Mouse (Mus musculus) thymus, adult 18-20 months (tissue): ENCODE data around the gene Ntrk1.
"Not testable (repeated sequence)": the region's sequence is repeated elsewhere in the genome, so short reads cannot be mapped to it uniquely, and the experiment has no call there.

Source experiments
- DNase-seq, 2 experiments: peaks; one replicate each; pipeline ENCODE4 v3.0.0; 2022; ENCODE audit warnings: mixed read lengths in 2 of 2

The Ntrk1 gene

DNA sequence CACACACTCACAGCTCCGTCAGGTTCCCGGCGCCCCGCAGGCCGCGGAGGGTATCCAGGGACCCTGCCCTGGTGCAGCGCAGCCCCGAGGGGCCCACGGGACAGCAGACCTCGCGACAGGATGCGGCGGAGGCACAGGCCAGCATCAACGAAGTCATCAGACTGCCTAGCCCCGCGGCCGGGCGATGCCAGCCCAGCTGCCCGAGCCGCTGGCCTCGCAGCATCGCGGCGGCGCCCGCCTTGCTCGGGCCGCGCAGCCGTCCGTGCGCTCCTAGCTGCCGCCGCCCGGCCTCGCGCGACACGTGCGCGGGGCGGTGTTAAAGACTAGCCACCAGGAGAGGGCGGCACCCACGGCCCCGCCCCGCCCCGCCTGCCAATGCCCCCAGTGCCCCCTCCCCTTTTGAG lies at the start of gene Ntrk1:
Gene Ntrk1, minus strand, starts transcription at position 241 of the 404 bp plus-strand sequence.
- DNase-seq, result no peak

DNA sequence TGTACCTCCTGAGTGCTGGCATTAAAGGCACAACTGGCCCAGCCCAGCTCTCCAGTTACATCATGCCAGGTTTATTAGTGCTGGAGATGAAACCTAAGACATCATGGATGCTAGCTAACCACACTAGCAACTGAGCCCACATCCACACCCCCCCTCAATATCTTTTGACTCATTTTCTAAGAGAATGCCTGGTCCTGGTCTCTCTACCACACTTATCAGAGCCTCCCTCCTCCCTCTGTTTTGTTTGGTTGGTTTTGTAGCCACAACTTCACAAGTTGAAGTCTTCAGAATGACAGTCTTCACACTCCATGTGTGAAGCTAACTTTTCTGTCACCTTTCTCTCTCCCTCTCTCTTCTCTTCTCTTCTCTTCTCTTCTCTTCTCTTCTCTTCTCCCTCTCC lies 45.9 kb upstream of the Ntrk1 start:
- DNase-seq, result no peak

DNA sequence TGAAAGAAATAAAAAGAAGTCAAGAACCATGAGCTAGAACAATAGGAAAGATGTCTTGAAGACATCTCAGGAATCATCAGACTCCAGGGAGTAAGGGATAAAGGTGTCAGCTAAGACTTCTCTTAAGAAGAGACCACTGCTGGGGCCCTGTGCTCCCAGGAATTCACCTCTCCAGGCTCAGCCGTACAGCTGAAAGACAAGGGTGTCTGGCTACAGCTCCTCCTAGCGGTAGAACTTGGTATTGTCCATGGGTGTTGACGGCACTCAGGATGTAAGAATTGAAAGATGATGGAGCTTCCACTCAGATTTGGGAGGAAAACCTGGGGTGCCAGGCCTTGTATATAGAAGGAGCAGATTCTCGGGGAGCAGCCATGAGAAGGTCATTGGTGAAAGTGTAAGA lies 43.7 kb upstream of the Ntrk1 start:
- peak; percentile 26 to 58 for DNase-seq

DNA sequence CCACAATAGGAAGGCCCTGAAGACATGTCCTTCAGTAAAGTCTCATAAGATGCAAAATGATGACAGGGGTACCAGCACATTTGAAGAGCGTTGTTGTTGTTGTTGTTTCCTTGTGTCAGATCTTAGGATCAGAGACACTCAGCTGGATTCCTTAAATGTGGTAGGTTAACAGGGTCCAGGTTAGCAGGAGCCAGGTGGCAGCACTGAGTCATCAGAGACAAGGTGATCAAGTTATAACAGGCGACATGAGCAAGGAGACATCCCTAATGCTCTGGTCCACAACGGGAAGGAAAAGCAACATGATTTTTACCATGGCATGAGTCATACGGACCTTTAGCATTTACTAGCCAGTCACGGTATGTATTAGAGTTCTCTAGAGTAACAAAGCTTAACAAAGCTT lies 38.5 kb upstream of the Ntrk1 start:
- no peak for DNase-seq

DNA sequence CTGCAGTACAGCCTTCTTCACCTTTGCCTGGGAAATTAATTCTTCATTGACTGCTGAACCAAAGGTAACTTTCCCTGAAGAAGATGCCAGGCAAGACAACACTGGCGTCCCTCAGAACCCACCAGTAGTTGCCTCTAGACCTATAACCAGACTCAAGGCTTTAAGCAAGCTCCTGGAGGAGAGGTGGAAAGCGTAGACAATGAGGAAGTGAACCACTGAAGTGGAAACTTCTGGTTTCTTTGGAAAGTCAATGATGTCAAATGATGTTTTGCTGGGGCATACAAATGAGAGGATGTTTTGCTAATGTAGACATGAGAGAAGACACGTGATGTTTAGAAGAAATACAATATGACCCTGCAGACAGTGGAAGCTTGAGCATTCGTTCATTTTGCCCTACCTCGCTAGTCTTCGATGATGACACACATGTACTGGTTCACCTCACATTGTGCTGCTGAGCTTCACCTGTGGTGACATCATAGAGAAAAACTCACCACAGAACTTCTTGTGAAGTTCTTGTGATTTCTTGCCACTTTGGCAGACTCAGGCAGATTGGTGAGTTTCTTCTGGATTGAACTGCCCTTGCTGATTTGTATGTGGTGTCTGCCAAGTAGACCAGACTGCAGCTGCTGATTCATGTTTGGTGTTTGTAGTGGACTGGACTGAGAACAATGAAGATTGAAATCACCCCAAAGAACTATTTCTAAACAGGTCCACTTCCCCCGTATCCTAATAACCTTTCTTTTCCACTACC lies 37.3 kb upstream of the Ntrk1 start:
- no peak for DNase-seq

DNA sequence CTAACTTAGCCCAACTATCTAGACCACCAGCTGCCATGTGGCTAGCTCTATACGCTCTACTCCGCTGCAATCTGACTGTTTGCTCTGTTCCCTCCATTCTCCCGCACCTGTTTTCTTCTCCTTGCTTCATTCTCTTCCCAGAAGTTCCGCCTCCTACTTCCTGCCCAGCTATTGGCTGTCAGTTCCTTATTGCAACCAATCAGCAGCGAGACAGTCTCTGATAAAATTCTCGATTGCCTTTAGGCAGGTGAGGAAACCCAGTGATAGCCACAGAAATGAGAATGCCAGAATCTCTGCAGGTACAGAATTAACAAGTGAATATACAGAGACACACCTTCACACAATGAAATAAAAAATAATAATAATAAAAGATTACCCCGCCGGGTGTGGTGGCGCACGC lies 34.1 kb upstream of the Ntrk1 start:
- no peak for DNase-seq

DNA sequence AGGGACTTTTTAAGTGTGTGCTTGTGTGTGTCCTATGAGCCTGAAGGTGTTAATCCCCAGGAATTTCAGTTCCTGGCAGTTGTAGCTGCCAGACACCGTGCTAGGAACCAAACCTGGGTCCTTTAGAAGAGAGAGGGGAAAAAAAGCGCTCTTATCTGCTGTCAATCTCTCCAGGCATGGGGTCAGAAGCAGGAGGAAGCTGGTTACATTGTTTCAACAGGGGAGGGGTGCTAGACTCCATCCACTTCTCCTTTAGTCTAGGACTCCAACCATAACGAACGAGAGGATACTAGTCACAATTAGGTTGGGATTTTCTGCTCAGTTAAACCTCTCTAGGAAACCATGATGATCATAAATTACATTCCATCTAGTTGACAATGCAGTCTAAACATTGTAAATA lies 33.5 kb upstream of the Ntrk1 start:
- no peak for DNase-seq

DNA sequence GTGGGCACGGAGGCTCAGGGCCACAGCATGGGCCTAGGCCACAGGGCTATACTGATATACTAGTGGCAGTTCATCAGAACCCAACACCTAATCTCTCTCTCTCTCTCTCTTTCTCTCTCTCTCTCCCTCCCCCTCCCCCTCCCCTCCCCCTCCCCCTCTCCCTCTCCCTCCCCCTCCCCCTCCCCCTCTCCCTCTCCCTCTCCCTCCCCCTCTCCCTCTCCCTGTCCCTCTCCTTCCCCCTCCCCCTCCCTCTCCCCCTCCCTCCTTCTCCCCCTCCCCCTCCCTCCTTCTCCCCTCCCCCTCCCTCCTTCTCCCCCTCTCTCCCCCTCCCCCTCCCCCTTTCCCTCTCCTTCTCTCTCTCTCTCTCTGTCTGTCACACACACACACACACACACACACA lies 29.2 kb upstream of the Ntrk1 start, which contains the start of gene Pear1:
Gene Pear1, minus strand, starts transcription at position 101 of the 400 bp plus-strand sequence.
- DNase-seq, result not testable (repeated sequence)

DNA sequence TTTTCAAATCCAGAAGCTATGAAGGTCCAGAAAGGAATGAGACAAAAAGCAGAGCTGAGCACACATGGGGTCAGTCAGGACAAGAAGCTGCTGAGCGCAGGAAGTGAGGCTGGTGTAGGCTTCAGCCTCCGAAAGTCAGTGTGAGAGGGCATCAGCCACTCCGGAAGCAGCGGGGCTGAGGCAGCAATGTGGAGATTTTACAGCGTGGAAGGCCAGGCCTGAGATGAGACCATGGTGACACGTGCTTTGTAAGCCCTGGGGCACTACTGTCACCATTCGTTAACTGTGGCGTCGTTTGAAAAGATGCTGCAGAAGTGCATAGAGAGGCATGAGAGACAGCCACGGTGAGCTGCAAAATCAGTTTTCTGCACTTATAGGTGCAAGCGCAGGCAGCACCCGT lies 23.3 kb upstream of the Ntrk1 start:
- no peak for DNase-seq

DNA sequence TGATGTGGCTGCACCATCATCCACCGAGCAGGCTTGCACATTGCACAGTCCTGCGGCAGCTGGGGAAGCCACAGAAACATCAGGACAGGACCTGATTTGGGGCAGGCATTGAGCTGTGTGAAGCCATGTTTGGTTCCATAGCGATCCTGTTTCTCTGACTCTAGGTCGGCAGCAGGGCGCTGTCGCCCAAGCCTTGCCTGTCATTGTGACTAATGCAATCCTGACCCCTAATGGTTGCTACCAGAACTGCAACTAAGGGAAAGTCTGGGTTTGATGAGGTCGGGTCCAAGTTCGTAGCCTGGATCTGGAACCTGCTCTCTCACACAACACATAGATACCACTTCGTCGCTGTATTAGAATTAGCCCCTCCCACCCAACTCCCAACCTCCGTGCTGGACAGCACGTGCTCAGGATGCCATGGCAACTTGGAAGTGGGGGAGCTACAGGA lies 21.7 kb upstream of the Ntrk1 start:
- peak in 1 of 2 experiments; percentile 22 for DNase-seq

DNA sequence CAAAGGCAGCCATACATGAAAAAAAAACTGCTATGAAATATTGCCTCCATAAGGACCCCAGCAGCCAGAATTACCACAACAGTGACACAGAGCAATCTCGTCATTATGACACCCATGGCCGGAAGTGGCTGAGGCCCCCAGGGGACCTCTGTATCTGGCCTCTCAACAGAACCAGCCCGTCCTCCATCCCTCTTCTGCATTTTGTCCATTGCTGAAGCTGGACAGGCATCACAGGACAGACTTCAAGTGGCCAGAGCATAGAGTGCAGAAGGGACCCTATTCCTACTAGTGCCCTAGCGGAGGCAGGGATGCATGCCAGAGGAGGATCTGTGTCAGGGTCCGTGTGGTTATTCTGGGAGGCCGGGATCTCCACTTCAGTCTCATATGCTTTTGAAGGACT lies 21.2 kb upstream of the Ntrk1 start:
- DNase-seq, result no peak

DNA sequence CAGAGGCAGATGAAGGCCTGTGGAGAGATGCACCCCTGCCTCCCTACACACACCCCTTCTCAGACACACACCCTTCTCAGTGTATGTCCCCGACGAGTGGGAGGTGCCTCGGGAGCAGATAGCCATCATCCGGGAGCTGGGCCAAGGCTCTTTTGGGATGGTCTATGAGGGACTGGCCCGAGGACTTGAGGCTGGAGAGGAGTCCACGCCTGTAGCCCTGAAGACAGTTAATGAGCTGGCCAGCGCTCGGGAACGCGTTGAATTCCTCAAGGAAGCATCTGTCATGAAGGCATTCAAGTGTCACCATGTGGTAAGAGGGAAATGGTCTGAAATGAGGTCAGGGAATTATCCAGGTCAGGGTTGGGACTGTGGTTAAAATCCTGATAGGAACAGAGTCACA lies 17.9 kb upstream of the Ntrk1 start:
- no peak for DNase-seq

DNA sequence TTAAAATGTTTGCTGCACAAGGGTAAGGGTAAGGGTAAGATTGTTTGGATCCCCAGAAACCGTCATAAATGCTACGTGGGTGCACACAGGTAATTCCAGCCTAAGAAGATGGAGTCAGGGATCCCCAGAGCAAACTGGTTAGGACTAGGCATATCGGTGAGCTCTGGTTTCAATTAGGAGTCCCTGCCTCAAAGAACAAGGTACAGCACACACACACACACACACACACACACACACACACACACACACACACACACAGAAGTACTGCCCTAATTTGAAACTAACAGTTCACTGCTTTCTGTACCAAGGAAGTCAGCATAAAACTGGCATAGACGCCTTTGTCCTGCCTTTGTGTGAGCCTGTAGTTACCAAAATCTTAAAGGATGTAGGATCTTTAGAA lies 17.5 kb upstream of the Ntrk1 start:
- no peak for DNase-seq

DNA sequence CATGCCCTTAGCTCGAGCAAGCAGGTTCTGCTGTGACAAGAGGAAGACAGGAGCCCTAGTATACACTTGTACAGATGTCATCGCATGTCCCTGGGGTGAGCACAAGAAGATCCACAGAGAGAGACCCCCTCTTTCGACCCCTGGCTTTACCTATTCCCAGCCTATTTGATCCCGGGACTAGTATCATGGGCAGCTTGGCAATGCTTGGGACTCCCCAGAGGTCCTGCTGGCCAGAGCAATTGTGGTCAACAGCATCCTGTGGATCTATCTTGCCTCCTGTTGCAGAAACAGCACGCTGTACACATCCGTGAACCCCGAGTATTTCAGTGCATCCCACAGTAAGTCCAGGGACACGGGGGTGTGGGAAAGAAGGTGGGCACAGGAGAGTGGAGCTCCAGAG lies 16.3 kb upstream of the Ntrk1 start:
- no peak for DNase-seq

DNA sequence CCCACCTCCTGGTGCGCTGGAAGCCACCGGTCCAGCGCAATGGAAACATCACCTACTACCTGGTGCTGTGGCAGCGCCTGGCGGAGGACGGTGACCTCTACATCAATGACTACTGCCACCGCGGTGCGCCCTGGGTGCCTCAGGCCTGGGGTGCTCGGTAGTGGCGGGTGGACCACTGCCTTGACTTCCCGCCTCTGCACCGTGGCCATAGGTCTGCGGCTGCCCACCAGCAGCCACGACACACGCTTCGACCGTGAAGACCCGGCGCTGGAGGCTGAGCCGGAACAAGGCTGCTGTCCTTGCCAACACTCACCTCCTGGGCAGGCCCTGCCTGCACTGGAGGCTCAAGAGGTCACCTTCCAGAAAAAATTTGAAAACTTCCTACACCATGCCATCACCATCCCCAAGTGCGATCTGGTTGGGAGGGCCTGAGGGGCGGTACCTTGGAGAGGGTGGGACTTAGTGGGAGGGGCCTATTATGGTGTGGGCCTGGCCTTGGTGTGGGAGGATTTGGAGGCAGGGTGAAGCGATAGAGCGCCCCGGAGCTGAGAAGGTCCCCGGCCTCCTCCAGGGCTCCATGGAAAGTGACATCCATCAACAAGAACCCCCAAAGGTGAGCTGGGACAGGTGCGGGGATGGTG lies 14.5 kb upstream of the Ntrk1 start:
- DNase-seq, result no peak

DNA sequence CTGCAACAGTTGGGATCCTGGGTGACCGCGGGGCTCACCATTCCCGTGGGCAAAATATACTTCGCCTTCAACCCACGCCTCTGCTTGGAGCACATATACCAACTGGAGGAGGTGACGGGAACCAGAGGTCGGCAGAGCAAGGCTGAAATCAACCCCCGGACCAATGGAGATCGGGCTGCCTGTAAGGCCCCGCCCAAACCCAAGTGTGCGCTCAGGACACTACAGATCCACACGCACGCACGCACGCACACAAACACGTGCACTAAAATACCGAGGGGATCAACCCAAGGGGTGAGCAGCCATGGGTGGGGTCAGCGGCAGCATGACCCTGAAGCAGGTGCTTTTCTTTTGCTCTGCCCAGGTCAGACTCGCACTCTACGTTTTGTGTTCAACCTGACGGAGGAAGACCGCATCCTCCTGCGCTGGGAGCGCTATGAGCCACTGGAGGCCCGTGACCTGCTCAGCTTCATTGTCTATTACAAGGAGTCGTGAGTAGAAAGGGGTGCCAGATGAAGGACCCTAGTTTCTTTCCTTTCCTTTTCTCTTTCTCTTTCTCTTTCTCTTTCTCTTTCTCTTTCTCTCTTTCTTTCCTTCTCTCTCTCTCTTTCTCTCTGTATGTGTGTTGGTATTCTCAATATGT lies 9.2 kb upstream of the Ntrk1 start:
- DNase-seq, result no peak

DNA sequence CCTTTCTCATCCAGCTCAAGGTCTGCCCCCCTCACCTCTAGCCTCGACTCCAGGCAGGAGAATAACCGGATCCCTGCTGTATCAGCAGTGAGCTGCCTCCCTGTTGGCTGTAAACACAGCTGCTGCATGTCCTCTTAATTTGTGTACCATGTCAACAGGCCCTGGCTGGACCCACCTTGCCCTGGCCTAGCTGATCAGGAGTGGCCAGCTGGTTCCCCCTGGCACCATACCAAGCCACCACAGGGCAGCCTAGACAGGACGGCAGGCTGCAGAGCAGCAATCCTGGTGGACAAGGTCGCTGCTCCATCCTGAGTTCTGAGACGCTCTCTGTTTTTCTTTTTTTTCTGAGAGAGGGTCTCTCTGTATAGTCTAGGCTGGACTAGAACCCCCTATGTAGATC lies 6.7 kb upstream of the Ntrk1 start:
- no peak for DNase-seq

DNA sequence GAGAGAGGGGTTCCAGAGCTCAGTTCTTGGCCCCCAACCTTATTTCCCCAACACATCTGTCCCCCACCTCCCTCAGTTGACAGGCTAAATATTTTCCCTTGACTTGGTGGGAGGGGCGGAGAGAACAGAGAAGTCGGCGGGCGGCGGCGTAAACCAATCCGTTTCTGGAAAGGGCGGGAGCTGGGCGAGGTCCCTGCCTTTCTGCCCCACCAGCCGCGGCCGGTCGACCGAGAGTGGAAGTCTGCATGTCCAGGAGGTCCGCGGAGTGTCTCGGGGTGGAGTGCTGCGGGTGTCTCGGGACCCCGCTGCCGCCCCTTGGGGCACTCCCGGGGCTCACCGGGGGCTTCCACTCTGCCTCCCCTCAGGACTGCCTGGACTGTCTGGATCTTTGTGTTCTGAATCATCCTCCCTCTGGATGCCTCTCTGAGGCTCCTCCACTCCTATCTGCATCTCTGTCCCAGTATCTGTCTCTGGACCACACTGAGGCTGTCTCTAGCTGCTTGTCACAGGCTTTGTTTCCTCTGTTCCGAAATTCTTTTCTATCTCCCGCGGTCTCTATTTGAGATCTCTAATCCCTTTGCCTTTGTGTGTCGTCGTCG lies 1.9 kb upstream of the Ntrk1 start, which contains the start of gene Insrr:
Gene Insrr, plus strand, starts transcription at position 216 of the 599 bp plus-strand sequence.
- no peak for DNase-seq

DNA sequence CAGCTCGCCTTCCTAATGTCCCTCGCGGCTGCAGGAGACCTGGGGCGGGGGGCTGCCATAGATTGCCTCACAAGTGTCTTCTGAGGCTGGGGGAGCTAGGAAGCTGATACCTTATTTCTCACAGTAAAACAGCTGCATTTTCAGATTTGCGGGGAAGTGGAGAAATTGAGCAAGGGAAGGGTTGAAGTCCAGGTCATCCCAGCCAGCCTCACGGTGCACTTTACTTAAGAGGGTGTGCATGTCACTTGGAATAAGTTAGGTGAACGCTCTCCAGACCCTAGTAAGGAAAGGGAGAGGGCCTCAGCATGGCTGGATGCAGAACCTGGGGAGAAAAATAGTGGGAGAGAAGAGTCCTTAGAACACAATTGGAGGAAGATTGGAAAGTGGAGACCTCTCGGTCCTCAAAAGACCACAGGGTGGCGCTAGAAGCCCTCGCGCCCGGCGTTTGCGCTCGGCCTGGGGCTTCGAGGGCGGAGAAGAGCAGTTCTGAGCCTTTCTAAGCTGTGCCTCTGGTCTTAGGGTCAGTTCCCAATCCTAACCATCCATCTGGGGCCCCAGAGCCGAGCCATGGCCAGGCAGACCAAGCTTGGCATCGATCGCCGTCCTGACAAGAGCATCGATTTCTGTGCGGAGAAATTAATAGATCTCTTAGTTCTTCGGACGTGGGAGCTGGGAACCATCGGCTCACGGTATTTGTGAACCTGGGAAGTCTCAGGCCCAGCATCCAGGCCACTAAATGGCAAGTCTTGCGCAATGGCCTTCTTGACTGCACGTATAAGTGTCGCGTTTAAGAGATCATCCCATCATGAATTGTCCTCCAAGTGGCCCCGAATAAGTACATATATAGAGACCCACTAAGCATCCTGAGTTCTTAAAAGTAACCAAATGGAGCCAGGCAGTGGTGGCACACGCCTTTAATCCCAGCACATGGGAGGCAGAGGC lies 645 bp upstream of the Ntrk1 start:
- DNase-seq, result no peak

DNA sequence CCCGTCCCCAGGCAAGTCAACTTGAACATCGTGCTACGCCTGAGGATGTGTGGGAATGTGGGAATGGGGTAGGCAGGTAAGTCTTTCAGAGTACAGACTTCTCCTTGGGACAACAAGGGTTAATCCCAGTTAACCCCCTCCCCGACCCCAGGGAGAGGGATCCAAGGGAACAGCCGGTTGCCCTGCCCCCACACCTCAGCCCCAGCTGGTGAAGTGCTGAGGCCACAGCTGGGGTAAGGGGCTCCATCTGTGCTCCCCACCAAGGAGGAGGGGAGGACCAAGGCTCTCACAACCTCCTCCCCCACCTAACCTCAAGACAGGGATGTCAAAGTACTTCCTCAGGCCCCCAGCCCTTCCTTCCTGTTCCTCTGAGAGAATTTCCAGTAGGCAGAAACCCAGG lies 5.2 kb downstream of the Ntrk1 start:
- no peak for DNase-seq

DNA sequence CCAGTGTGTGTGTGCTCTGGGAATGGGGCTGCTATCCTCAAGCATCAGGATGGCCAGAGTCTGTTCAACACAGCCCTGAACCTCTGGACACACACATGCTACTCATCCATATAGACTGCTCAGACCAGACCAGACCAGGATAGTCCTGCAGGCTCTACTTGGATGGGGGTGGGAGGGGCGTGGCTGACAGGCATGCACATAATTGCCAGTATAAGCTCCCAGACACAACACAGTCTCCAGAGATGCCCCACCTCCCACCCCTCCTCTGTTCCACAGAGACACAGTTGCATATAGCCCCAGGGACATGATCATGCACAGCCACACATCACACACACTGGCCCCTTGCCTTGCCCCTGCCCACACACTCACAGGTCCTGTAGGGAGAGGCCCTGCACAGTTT lies 5.7 kb downstream of the Ntrk1 start:
- DNase-seq, result no peak

DNA sequence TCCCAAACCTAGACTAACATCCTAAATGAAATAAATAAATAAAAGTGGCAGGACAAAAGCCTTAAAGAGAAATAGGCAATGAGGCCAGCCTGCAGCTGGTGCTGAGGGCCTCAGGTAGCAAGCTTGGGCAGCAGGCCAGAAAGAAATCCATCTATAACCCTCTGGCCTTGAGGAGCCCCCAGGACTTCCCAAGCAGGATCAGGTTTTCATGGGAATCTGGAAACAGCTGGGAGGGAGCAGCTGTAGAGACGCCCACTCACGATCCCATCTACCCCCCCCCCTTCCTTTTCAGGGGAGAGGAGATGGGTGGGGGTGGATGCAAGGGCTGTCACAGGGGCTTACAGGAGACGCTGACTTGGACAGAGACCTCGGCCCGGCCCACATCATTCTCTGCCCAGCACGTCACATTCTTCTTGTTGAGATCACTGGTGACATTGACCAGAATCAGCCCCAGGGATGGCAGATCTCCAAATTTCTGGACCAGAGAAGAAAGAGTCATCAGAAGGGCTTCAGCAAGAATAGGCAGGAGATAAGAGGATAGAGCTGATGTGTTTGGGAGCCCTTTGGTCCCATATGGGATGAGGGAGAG lies 9.2 kb downstream of the Ntrk1 start:
- no peak for DNase-seq
